Mouse (Mus musculus) heart, adult 11 months (tissue): ENCODE results near the gene Pgpep1l.
"Not testable (repeated sequence)": the region's sequence is repeated elsewhere in the genome, so short reads cannot be mapped to it uniquely, and the experiment has no call there.

ENCODE experiments used
- DNase-seq: peaks from one replicate; pipeline ENCODE4 v3.0.0; 2022

Pgpep1l gene

DNA sequence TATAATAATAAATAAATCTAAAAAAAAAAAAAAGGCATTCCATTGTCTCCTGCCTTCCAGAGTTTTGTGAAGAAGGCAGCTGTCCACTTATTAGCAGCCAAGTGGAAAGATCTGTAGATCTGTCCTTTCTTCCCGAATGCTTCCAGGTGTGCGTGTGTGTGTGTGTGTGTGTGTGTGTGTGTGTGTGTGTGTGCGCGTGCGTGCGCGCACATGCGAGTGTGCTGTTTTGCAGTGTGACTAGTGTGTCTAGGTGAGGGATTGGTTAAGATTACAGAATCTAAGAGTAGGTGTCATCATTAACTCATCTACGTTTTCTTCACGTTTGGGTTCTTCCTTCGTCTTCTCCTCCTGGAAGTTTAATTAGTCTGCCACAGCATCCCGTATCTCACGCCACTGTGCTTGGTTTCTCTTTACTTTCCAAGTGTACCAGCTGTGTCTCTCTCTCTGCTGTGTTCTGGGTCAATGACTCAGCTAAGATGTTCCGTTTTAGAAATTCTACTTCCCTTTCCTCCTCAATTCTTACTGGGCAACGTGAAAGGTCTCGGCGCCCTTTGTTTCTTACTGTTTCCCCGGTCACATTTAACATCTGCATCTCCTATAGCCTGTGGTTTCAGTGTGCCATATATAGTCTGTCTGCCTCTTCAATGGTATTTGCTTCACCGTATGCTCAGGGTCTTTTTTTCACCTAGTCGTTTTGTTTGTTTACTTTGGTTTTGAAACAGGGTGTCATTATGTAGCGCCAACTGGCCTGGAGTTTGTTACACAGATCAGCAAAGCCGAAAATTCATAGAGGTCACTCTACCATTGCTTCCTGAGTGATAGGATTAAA, 18.5 kb upstream of the Pgpep1l start:
- no peak for DNase-seq

DNA sequence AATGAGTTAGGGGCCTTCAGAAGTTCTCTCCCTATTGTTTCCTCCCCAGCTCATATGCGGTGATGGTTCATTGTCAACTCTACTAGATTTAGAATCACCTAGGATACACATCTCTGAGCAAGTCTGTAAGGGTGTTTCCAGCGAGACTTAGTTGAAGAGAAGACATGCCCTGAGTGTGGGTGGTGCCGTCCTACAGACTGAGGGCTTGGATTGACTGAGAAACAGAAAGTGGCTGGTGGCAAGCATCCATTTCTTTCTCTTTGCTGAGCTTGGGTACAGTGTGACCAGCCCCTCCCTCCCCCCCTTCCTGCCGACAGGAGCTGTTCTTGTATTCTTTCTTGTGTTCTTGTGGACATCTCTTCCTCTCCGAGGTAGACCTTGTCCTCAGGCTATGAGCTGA, 17.3 kb upstream of the Pgpep1l start:
- DNase-seq = no peak

DNA sequence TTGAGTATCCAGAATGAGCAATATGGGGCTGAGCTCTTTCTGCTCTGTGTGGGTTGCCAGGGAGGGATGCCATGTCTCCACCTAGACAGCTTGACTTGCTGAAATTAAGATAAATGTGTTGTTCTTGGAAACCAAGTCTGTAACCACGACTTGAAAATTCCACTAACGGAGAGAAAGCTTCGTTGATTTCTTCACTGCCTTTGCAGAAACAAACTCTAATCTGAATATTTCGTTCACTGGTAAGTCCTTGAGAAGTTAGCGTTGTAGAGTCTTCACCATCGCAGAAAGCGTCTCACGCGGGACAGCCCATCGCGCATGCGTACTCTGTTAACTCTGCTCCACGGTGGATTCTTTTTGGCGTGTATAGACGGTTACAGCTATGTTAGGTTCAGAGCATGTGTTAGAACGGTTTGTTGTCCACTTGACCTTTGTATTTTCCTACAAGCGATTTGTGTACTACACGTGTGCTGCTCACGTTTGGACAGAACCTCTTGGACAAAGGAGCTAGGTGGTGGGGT, 16.4 kb upstream of the Pgpep1l start:
- no peak for DNase-seq

DNA sequence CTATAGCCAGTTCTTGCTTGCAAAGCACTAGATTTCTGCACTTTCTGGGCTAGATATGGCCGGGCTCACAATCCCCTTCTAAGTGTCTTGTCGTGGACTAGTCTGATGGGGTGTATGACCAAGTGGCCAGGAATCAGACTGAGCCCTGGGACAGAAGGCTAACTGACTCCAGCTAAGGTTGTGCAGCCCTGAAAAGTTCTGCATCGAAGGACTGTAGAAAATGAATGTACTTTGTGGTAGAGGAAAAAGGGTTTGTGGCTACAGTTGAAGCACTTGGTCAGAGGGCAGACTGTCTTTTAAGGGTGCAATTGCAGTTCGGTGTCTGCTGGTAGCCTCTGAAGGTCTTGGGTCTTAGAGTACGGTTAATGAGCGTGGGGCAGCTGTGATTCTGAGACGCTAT, 15.4 kb upstream of the Pgpep1l start:
- DNase-seq = no peak

DNA sequence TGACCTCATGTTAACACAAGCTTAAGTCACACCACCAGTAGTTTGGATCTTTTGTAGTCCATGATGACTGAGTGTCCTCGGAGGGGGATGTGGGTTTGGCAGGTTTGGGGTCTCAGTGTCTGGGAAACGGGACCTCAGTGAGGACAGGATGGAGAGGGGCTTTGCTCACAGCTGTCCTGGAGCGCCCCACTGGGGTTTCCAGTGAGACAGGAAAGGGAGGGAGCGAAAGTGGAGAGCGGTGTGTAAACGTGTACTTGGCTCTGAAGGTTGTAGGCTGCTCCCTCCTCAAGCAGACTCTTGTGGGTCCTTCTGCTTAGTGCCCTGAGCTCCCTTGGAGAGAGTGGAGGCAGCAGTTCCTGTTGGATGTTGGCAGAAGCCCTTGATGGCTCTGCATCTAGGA, 14.9 kb upstream of the Pgpep1l start:
- no peak for DNase-seq

DNA sequence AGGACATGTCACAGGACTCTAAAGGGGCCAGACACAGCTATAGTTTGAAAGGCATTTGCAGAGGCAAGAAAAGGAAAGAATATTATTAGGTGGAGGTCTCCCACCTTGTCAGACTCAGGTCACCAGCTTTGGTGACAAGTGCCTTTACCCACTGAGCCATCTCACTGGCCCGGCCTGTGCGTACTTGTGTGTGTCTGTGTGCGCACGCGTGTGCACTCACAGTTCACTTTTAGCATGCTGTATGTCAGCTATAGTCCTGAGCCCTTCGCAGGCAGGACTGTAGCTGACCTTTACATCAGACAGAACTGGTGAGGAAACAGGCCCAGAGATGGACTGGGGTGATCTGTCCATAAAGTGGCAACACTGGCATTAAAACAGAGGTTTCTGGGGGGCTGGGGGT, 14.4 kb upstream of the Pgpep1l start:
- DNase-seq = no peak

DNA sequence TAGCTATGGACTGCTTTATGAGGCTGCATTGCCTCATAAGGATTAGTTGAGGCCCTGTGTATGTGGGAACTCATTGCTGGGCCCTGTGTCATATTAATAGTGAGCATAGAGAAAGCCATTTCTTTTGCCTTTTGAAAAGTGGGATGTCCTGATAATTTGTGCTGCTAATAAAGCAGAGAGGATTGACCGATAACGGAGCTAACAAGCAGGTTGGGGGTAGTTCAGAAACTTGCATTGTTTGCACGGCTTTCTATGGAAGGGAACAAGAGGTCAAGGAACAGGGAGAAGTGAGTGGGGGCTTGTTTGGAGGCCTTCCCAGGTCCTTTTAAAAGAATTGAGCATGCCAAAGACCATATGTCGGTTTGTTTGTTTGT, 13.9 kb upstream of the Pgpep1l start:
- DNase-seq = no peak

DNA sequence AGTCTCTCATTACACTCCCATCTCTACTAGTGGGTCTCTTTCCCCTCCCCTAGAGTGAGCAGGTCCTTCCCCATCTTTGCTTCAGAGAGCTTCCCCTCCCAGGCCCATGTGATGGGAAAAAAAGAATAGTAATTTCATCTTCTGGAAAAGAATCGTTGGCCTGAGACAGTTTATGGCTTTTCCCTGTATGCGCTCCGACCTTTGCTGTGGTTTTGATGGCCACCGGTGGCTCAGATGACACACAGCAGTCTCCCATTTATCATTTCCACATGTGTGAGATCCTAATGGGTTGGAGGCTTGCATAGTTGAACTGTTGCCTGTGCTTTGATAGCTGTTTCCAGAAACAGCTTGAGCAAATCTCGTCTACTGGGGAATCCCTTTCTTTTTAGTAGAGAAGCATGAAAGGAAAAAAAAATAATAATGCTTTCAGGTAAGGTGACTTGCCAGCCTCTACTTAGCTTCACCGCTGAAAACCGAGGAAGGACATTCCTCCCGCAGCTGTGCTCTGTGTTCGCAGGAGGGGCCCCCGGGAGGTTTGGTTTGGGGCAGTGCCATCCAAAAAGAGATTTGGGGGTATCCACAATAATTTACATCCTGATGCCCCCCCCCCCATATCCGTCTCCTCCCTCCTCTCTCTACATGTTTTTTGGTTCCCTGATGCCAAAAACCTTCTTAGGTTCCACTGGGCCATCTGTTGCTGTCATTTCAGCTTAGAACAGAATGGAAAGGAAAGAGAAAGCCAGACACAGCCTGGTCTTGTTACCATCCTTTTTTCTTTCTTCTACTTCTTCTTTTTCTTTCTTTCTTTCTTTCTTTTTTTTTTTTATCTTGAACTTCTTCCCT, 13.2 kb upstream of the Pgpep1l start:
- DNase-seq = no peak

DNA sequence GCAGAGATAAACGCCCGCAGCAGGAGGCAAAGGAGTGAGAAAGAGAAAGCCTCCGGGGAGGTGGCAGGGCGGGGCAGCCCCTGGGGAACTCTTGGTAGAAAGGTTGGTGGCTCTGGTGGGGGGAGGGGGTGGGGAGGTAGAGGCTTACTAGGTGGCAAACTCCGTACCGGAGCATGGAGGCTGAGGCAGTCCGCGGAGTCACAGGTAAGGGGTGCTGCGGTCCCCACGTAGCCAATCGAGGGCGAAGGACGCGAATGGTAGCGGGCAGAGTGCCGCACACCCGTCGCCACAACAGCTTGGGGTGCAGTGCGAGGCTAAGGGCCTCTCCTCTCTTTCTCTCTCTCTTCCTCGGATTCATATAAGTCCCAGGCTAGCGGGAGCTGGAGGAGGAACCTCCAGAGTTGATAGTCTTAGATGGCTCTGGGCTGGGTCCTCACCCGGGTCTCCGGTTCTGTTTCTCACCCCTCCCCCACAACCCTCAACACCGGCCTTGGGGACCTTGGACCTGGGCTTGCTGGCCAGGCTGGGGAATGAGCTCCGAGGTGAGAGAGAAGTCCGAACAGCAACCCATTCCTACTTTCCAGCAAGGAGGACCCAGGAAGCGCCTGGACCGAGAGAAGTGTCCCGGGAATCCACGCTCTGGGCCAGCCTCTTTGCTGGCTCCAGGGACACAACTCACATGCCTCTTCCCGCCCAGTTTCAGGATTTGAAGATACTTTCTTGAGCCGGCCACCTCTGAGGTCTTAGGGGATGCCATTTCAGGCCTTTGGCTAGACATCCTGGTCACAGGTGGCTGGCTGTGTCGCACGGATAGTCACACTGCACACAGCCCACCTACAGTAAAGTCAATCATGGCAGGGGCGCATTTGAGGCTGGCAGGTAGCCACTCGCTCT, 12.1 kb upstream of the Pgpep1l start:
- no peak for DNase-seq

DNA sequence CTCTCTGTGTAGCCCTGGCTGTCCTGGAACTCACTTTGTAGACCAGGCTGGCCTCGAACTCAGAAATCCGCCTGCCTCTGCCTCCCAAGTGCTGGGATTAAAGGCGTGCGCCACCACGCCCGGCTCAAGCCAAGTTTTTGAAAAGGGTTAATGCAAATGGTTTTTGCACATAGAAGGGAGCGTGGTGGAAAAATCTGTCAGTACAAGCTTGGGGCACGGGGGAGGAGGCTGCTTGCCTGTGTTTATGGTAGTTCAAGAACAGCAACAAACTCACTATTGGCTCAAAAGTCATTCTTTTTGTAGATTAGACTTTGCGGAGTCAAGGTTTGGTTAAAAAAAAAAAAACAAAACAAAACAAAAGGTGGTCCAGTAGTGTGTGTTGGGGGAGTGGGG, 11.4 kb upstream of the Pgpep1l start:
- not testable (repeated sequence) for DNase-seq

DNA sequence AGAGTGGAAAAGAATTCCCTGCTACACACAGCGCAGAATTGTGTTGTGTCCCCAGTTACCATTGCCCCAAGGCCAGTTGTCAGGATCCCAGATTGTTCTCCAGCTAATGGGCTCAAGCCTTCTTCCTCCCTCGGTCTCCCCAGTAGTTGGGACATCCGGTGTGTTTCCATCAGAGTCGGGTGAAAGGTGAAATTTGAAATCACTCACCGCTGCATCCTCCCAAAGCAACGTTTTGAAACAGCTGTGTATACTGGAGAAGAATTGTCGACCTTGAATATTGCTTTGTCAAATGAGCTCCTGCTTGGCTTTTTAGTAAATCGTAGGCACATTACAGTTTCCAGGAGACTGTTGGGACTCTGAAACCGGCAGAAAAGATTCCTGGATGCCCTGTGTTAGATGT, 10.9 kb upstream of the Pgpep1l start:
- DNase-seq = no peak

DNA sequence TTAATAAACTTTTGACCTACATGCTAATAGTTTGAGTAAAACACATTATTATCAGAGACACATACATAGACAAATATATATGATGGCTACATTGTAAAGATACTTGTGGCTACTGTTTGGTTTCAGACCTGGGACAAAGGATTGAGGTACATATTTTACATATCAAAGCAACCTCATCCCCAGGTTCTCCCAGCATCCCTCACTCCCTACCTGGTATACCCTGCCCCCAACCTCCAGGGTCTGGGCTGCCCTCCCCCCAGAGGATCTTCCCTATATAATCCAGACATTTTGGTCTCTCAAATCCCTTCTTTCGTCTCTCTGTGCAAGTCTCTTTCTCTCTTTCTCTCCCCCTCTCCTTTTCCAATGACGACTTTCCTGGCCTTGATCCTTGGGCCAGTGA, 10.2 kb upstream of the Pgpep1l start:
- no peak for DNase-seq

DNA sequence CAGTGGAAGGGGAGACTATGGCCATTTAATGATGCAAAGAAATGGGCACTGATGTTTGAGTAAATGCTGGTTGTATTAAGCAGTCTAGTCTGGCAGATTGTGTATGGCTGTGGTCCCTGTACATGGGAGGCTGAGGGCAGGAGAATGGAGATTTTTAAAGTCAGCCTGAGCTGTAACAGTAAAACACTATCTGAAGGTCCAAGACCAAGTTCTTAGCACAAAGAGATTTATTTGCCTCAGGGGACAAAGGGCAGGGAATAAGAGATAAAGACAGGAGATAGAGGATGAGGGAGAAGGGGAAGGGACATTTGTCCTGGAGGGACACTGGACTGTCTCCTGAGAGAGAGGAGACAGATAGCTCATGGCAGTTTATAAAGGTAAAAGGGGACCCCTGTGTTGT, 9.5 kb upstream of the Pgpep1l start, which contains the start of gene Fam169b:
Fam169b (plus strand) TSS at position 325 of the 400 bp plus-strand sequence.
- no peak for DNase-seq

DNA sequence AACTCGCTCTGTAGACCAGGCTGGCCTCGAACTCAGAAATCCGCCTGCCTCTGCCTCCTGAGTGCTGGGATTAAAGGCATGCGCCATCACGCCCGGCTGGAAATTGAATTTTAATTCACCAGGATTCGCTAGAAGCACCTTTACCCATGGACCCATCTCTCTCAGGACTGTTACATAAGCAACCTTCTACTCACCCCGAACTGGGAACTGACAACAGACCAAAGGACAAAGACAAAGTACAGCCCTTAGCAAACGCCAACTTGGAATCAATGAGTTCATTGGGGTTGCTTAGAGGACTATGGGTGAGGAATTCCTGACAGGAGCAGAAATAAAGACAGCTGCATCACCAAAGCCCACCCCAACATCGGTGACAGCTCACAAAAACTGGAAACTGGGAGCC, 8.6 kb upstream of the Pgpep1l start:
- no peak for DNase-seq

DNA sequence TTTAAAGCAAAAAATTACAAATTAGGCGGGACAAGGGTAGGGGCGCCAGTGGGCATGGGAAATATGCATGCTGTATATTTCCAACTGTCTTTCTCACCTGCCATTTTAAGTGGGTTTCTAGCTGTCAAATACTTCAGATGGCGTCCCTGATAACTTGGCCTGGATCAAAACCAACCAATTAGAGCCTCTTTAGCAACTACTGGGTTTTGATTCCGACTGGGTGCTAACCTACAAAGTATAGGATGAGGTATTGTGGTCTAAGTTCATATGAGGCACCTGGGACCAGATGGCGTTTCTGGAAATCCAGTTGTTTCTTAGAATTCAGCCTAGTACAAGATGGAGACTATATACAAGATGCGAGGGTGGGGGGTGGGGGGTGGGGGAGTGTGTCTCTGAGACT, 7.8 kb upstream of the Pgpep1l start:
- no peak for DNase-seq

DNA sequence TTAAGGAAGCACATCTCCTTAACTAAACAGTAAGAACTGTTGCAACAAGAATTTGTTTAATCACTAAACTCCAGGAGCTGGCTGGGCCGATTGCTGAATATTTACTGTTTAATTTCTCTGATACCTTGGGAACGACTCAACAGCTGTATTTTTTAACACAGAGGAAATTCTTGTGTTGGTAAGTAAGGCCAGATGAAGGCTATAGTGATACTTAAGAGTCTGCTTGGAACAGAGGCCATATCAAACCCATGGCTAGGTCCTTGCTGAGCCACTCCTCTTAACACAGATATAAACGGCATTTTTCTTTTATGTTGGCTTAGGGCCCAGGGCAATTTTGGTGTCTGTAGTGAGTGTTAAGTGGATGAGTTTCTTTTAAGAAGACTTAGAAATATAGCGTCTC, 6.5 kb upstream of the Pgpep1l start:
- DNase-seq = no peak

DNA sequence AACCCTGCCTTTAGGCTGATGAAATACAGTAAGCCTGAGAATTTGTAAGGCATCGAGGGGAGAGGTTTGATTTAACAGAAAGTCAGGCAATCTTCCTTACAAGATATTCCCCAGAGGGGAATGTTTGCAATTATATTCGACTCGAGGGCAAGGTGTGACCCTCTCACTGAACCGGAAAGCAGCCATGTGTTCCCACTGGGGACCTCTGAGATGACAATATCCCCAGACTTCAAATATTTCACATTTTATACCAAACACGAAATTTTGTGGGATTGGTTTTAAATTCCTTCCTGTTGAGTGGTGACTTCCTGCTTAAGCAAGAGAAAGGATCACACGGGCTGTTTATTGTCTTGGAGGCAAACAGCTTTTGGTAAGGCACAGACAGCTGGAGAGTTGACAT, 2.7 kb upstream of the Pgpep1l start:
- DNase-seq = no peak

DNA sequence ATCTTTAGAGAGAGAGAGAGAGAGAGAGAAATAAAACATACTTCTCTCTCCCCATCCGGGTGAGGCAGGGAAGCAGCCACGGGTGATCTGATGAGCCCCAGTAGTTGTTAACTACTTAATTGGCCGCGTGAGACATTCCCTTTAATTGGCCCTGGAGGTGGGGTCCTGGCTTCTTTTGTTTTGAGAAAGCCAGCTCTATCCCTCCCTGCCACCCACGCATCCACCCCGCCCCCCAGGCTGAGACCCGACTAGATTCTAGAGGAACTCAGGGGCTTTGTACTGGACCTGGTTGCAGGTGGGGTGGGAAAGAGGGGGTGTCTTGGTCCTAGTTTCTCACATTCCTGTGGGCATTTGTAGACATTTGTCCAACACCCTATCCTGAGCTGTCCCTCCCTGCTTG, 1.4 kb upstream of the Pgpep1l start:
- no peak for DNase-seq

DNA sequence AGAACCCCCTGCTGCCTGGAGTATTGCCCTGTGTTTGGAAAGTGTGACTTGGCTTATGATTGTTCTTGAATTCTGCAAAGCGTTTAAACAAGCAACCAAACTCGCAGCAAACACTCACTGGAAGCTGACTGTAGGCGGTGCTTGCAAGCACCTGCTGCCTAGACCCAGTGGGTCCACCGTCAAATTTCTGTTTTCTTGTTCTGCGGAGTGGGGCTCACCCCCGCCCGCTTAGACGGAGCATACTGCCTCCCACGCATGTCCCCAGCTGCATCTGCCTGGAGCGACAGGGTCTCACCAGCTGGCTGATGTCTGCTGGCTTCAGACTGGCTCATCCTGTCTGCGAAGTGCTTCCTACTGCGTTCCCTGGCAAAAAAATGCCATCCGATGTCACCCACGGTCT, 498 bp upstream of the Pgpep1l start:
- peak; percentile 94 for DNase-seq

DNA sequence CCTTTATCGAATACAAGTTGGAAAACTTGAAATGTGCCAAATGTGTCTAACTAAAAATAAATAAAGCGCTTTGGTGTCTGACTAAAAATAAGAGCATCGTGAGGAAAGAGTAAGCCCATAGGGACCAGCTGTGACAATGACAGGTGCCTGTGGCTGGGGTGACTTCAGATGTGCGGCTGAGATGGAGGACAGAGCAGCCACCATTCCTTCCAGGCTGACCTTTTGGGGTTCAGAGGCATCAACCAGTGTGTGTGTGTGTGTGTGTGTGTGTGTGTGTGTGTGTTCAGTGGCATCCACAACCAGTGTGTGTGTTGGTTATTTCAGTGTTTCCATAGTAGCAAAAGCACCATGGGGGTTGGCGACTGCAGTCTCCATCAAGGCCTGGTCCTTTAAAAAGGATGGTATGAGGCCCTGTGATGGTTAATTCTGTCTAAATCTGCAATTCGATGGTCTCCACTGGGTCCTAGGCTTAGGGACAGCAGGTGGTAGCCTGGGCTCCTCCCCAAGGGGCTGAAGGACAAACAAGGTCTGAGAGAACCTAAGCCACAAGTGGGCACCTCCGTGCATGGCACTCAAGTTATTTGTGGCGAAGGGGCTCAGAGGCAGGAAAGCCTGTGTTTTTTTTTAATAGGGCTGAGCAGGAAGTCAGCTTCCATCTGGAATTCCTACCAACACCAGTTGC, 546 bp downstream of the Pgpep1l start:
- no peak for DNase-seq

DNA sequence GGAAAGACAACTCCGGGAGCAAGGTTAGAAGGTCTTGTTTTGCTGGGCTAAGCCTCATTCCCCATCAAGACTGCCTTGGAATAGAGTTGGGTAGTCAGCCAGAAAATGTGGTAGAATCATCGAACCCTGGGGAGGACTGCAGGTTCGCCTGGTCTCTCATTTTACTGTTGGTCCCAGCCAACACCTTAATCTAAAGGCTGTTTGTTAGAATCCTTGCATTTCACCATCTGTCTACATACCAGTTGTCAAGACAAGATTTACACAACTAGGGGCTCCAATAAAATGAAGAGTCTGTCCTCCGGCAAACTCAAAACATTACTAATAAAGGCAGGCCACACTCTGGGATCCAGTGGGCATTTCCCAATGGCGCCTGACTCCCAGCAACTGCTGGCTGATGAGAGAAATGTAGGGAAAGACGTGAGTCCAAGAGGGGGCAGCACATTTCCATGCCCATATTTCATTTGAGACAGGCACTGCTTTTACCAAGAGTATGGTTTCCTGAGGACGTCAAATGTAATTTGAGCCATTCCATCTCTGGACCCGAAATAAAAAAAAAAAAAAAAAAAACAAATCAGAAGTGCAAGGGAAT, 1.3 kb downstream of the Pgpep1l start:
- DNase-seq = no peak

DNA sequence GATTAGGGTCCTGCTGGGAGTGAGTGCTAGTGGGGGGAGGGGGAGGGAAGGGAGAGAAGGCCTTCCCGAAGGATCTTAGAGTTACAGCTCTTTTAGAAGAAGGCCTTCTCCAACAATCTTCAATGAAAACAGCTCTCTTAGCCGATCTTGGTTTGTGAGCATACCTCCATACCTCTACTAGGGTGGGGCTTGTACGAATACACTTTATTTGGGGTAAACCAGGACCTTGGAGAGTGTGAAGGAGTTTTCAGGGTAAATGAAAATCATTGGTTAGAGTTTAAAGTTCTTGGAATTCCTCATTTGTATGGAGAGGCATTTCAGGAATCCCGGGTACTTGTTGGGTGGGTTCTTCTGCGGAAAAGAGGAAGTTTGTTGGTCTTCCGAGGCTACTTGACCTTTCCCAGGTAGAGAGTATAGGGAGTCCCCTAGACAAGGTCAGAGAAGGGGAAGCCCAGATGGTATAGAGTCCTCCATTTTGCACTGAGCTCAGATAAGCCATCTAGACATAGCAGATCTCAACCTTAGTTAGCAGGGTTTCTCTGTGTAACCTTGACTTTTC, 4.4 kb downstream of the Pgpep1l start:
- no peak for DNase-seq
